Mouse (Mus musculus) adrenal gland, postnatal 14 days (tissue): ENCODE data around the gene Gng12. TPM values are rescaled to one million over a fixed set of nuclear protein-coding genes. Genes with fewer than 3 reads are reported as not detected.
"Not testable (repeated sequence)": the region's sequence is repeated elsewhere in the genome, so short reads cannot be mapped to it uniquely, and the experiment has no call there.

Source experiments
- DNase-seq: peaks from one replicate; pipeline ENCODE4 v3.0.0; 2021; ENCODE audit warnings: mixed read lengths
- total RNA-seq: library from RNA; stranded (reverse); gene quantifications from 2 replicates; pipeline ENCODE4 v1.2.3, GENCODE M21; 2021

Gene Gng12
- total RNA-seq, 1 experiment from 2014 or later: 85.3 TPM

GRCm38 (mm10) chr6:67029312-67029950 lies 133.2 kb downstream of the Gng12 start:
- no peak for DNase-seq

GRCm38 (mm10) chr6:67029987-67030386 lies 133.8 kb downstream of the Gng12 start:
- no peak for DNase-seq

- DNase-seq: no peak
Measured at GRCm38 (mm10) chr6:67030416-67030815, 134.2 kb downstream of the Gng12 start.

- DNase-seq: no peak
Measured at GRCm38 (mm10) chr6:67030846-67031245, 134.6 kb downstream of the Gng12 start.

- DNase-seq: not testable (repeated sequence)
Measured at GRCm38 (mm10) chr6:67032551-67032950, 136.4 kb downstream of the Gng12 start.

- DNase-seq: not testable (repeated sequence)
Measured at GRCm38 (mm10) chr6:67032972-67033371, 136.8 kb downstream of the Gng12 start.

- no peak for DNase-seq
Measured at GRCm38 (mm10) chr6:67033604-67034003, 137.4 kb downstream of the Gng12 start.

- DNase-seq: no peak
Measured at GRCm38 (mm10) chr6:67034331-67035130, 138.3 kb downstream of the Gng12 start.

- DNase-seq: no peak
Measured at GRCm38 (mm10) chr6:67035388-67036299, 139.4 kb downstream of the Gng12 start.

GRCm38 (mm10) chr6:67036356-67036811 lies 140.2 kb downstream of the Gng12 start:
- peak; percentile 93 for DNase-seq

- DNase-seq: peak; percentile 97
Measured at GRCm38 (mm10) chr6:67036837-67037628, 140.8 kb downstream of the Gng12 start, which contains the start of gene Gadd45a. Gene Gadd45a (minus strand): TSS chr6:67037457.

GRCm38 (mm10) chr6:67038964-67039363 lies 142.8 kb downstream of the Gng12 start:
- no peak for DNase-seq

- no peak for DNase-seq
Measured at GRCm38 (mm10) chr6:67040904-67041410, 144.8 kb downstream of the Gng12 start.

GRCm38 (mm10) chr6:67045424-67045823 lies 149.2 kb downstream of the Gng12 start:
- DNase-seq: no peak

GRCm38 (mm10) chr6:67046937-67047336 lies 150.7 kb downstream of the Gng12 start:
- DNase-seq: no peak

- DNase-seq: no peak
Measured at GRCm38 (mm10) chr6:67048052-67048691, 152.0 kb downstream of the Gng12 start.

- DNase-seq: no peak
Measured at GRCm38 (mm10) chr6:67048880-67049694, 152.9 kb downstream of the Gng12 start.

GRCm38 (mm10) chr6:67049695-67050038 lies 153.5 kb downstream of the Gng12 start:
- DNase-seq: no peak

GRCm38 (mm10) chr6:67050063-67050462 lies 153.9 kb downstream of the Gng12 start:
- DNase-seq: no peak
